ENCODE assay signal across 26 mouse cellular contexts in genomic region chrX:134170584-134170983, GRCm38 (mm10). TPM values are rescaled to one million over a fixed set of nuclear protein-coding genes. Genes with fewer than 3 reads are reported as not detected.
"Had no signal": no experiment of that assay in that cellular context is flagged by ENCODE, and none has a peak within 500 bp of the region (broad histone marks: within the 10 kb centered on the region; RNA-seq: fewer than 3 reads in every experiment).

No protein-coding gene starts in this region.

- H3K4me3 ChIP-seq: liver, embryonic 15.5 days; lung, embryonic 15.5 days; megakaryocyte, embryonic 14.5 days; midbrain, embryonic 13.5 days; midbrain, embryonic 15.5 days; neural tube, embryonic 12.5 days had no signal

- H3K27ac ChIP-seq: liver, embryonic 15.5 days; lung, embryonic 15.5 days; macrophage; midbrain, embryonic 13.5 days; midbrain, embryonic 15.5 days; neural tube, embryonic 12.5 days had no signal

- H3K36me3 ChIP-seq: liver, embryonic 15.5 days; lung, embryonic 15.5 days; midbrain, embryonic 13.5 days; midbrain, embryonic 15.5 days; neural tube, embryonic 12.5 days had no signal

- H3K4me1 ChIP-seq: liver, embryonic 15.5 days; lung, embryonic 15.5 days; megakaryocyte, embryonic 14.5 days; midbrain, embryonic 13.5 days; midbrain, embryonic 15.5 days; neural tube, embryonic 12.5 days had no signal

- H3K4me2 ChIP-seq: liver, embryonic 15.5 days; lung, embryonic 15.5 days; midbrain, embryonic 11.5 days; midbrain, embryonic 13.5 days; midbrain, embryonic 15.5 days; neural tube, embryonic 12.5 days had no signal

- H3K9me3 ChIP-seq: liver, embryonic 15.5 days; lung, embryonic 15.5 days; midbrain, embryonic 13.5 days; midbrain, embryonic 15.5 days; neural tube, embryonic 12.5 days had no signal

- ATAC-seq: liver, postnatal 0 days; lung, postnatal 0 days; midbrain, embryonic 13.5 days; midbrain, embryonic 15.5 days had no signal

- H3K27me3 ChIP-seq: liver, embryonic 15.5 days; lung, embryonic 15.5 days; midbrain, embryonic 13.5 days; midbrain, embryonic 15.5 days; neural tube, embryonic 12.5 days had no signal

- H3K9ac ChIP-seq: liver, embryonic 15.5 days; liver, postnatal 0 days; lung, embryonic 15.5 days; midbrain, embryonic 13.5 days; midbrain, embryonic 15.5 days; neural tube, embryonic 12.5 days had no signal

- DNase-seq: liver, postnatal 0 days; lung, adult 2 months; lung, postnatal 14 days; lung, postnatal 36 days; right cerebral cortex, postnatal 14 days; thymus, adult 18-20 months; thymus, postnatal 14 days; thymus, postnatal 36 days had no signal

RNA-seq across cellular contexts. Expression of gene Xkrx, which starts 8.7 kb away (rescaled TPM):
- polyA plus RNA-seq: liver, embryonic 15.5 days had no signal

RNA-seq across cellular contexts. Expression of gene Arl13a, which starts 16.7 kb away (rescaled TPM):
- total RNA-seq: megakaryocyte progenitor cell, adult 5-6 weeks; midbrain, postnatal 0 days; monocyte, adult 5-6 weeks; neutrophil, adult 5-6 weeks had no signal
- polyA plus RNA-seq: liver, embryonic 15.5 days; liver, postnatal 0 days; lung, adult 2 months; lung, postnatal 0 days; macrophage; midbrain, embryonic 11.5 days; midbrain, embryonic 13.5 days; midbrain, embryonic 15.5 days; midbrain, postnatal 0 days; neural tube, embryonic 12.5 days; neural tube, embryonic 14.5 days; spleen, adult 2 months; stomach, embryonic 14.5 days; stomach, embryonic 16.5 days; thymus, postnatal 0 days had no signal

RNA-seq across cellular contexts. Expression of gene Nox1, which starts 51.2 kb away (rescaled TPM):
- total RNA-seq: monocyte, adult 5-6 weeks had no signal
- polyA plus RNA-seq: liver, embryonic 15.5 days; macrophage; midbrain, embryonic 11.5 days; neural tube, embryonic 12.5 days had no signal
